Mouse (Mus musculus) embryonic facial prominence, embryonic 14.5 days (tissue): Measurements from ENCODE around the gene Ndufa9. TPM values are rescaled to one million over a fixed set of nuclear protein-coding genes. Genes with fewer than 3 reads are reported as not detected.

ENCODE experiments used
- ATAC-seq: fragments of 200-750 bp; cut with Nextera tagmentation; 2 replicates; pipeline ENCODE4 v1.8.0; 2017; ENCODE audit warnings: low read depth, moderate number of reproducible peaks, moderate TSS enrichment
- DNase-seq: peaks from one replicate; pipeline ENCODE4 v3.0.0-alpha.2; 2015; ENCODE audit warnings: low spot score
- H3K27ac ChIP-seq: fragments of 300-500 bp; sonication (generic); replicated peaks from 2 replicates; pipeline ENCODE4 v1.5.1; 2014; ENCODE audit warnings: low read depth, mild to moderate bottlenecking, low read length, moderate library complexity
- H3K27me3 ChIP-seq: fragments of 300-500 bp; sonication (generic); replicated peaks from 2 replicates; pipeline ENCODE4 v1.6.1; 2014; ENCODE audit warnings: low read length; ENCODE audit not compliant: control insufficient read depth, insufficient read depth
- H3K36me3 ChIP-seq: fragments of 300-500 bp; sonication (generic); 2 replicates; pipeline ENCODE4 v1.6.1; 2014; ENCODE audit warnings: low read length, mixed read lengths; ENCODE audit not compliant: control insufficient read depth, insufficient read depth
- H3K4me1 ChIP-seq: fragments of 300-500 bp; sonication (generic); 2 replicates; pipeline ENCODE4 v1.6.1; 2014; ENCODE audit warnings: antibody characterized with exemption, low read length; ENCODE audit not compliant: control insufficient read depth, insufficient read depth
- H3K4me2 ChIP-seq: fragments of 300-500 bp; sonication (generic); 2 replicates; pipeline ENCODE4 v1.6.1; 2014; ENCODE audit warnings: low read depth, mild to moderate bottlenecking, low read length, moderate library complexity, mixed read lengths
- H3K4me3 ChIP-seq: fragments of 300-500 bp; sonication (generic); 2 replicates; pipeline ENCODE4 v1.5.1; 2014; ENCODE audit warnings: low read depth, mild to moderate bottlenecking, low read length
- H3K9ac ChIP-seq: fragments of 300-500 bp; sonication (generic); 2 replicates; pipeline ENCODE4 v1.6.1; 2014; ENCODE audit warnings: low read depth, mild to moderate bottlenecking, low read length, moderate library complexity, mixed read lengths
- H3K9me3 ChIP-seq: fragments of 300-500 bp; sonication (generic); 2 replicates; pipeline ENCODE4 v1.6.1; 2016; ENCODE audit warnings: low read length; ENCODE audit not compliant: control insufficient read depth
- WGBS: fragments of 180-500 bp; shearing (Covaris S2); extraction: QIAGEN DNeasy Blood & Tissue Kit; methylation state at CpG from one replicate; pipeline ENCODE4 v1.1.7; 2014; 5-methylcytosine and 5-hydroxymethylcytosine counted together
- polyA plus RNA-seq: library from polyadenylated mRNA; unstranded; fragments of >200 nt; fragmentation: Nextera tagmentation; extraction: Ambion mirVana; gene quantifications from 2 replicates; pipeline ENCODE4 v1.2.1, GENCODE M21; 2014

The Ndufa9 gene
- 186 and 187 TPM in 2 replicates for polyA plus RNA-seq

DNA sequence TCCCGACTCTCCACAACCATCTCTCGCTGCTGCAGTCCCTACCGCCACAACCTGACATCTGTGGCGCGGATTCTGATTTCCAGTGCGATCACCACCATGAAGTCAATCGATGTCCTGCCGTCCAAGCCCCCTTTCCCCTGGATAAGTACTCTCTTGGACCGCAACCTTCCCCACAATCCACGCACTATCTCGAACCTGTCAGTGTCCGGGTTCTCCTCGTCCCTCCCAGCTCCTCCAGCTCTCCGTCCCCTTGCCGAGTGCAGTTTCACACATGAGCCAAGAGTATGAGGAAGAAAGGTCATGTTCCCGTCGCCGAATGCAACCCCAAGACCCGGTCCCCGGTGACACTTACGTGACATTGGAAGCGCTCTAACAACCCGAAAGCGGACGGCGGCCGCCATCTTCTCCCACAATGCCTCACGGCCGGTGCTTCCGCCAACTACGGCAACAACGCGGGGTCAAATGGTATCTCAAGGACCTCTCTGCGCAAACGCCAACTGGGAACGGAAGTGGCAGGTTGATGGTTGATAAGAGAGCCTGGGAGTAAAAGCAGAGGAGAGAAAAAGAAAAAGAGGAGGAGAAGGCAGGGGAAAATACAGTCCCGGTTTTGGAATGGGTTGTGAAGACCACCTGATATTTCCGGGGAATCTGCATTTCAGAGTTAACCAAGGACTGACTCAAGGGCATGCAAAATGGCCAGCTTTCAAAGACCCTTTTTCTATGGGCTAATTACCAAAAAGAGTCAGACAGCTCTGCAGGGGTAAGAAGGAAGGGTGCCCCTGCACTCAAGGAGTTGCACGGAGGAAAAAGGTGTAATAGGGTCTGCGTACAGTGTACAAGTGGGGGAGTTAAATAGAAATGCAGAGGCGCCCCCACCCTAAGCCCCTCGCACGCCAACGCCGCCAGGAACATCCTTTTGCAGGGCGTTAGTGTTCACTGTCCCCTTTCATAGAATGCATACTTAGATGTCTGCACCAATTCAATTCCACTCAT, at the start of gene Ndufa9:
TSS of gene Ndufa9 (minus strand) at position 425 of the 993 bp plus-strand sequence.
- no peaks in the 10 kb centered on the region for H3K27me3 ChIP-seq
- no peaks in the 10 kb centered on the region for H3K9me3 ChIP-seq
- peak within 1 kb of the TSS; percentile 85 for H3K9ac ChIP-seq
- H3K4me3 ChIP-seq = peak within 1 kb of the TSS; percentile 84
- 7% methylated on average over 46 of the region's 46 CpGs for WGBS
- peaks cover 4% of the 10 kb centered on the region; the same call in 1 of the 2 replicates for H3K36me3 ChIP-seq
- H3K27ac ChIP-seq = peak within 1 kb of the TSS; percentile 7; the same call in 1 of the 2 replicates
- H3K4me2 ChIP-seq = peak within 1 kb of the TSS; percentile 87
- DNase-seq (peak; percentile 96), ATAC-seq (peak; percentile 90)
- peaks cover 15% of the 10 kb centered on the region for H3K4me1 ChIP-seq

DNA sequence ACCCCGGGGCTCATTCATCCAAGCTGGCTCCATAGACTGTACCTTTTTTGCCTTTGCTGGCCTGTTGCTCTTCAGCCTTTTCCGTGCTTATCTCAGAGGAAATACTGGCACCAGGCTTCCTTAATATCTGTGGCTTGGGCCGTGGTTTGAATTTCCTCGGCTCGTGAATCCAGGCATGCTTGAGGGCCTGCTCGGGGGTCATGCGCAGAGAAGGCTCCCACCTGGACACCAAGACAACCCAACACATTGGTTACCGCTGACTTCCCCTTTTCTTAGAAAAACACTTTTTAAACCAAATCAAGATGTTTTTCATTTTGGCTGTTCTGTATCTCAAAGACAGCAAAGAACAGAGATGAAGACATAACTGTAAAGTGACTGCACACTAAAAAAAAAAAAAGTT, 28.2 kb upstream of the Ndufa9 start:
- WGBS = 77% methylated on average over 8 of the region's 8 CpGs
- Histone ChIP-seq H3K9me3 (no peaks in the 10 kb centered on the region), H3K4me3 (no peak overlapping the region), H3K27ac (no peak overlapping the region), H3K4me2 (no peak overlapping the region), H3K9ac (no peak overlapping the region), H3K27me3 (no peaks in the 10 kb centered on the region), H3K36me3 (no peaks in the 10 kb centered on the region), H3K4me1 (no peaks in the 10 kb centered on the region)
- DNase-seq (no peak), ATAC-seq (no peak)

GRCm38 (mm10) chr6:126852881-126853280, 3.9 kb upstream of the Ndufa9 start, which contains the start of gene Akap3:
TSS of gene Akap3 (plus strand) at chr6:126853098.
- Histone ChIP-seq H3K9me3 (no peaks in the 10 kb centered on the region), H3K27me3 (no peaks in the 10 kb centered on the region), H3K4me3 (no peak within 1 kb of the TSS), H3K27ac (no peak within 1 kb of the TSS), H3K4me1 (peaks cover 8% of the 10 kb centered on the region), H3K36me3 (no peaks in the 10 kb centered on the region), H3K9ac (no peak within 1 kb of the TSS), H3K4me2 (no peak within 1 kb of the TSS)
- DNase-seq (no peak), ATAC-seq (no peak)

- no peak overlapping the region for H3K9ac ChIP-seq
- no peak overlapping the region for H3K4me2 ChIP-seq
- no peaks in the 10 kb centered on the region for H3K27me3 ChIP-seq
- no peak overlapping the region for H3K27ac ChIP-seq
- no peaks in the 10 kb centered on the region for H3K9me3 ChIP-seq
- no peak for DNase-seq
- peaks cover 96% of the 10 kb centered on the region for H3K36me3 ChIP-seq
- WGBS = 80% methylated on average over 8 of the region's 8 CpGs
- H3K4me3 ChIP-seq = no peak overlapping the region
- no peaks in the 10 kb centered on the region for H3K4me1 ChIP-seq
- ATAC-seq = no peak
Observed at GRCm38 (mm10) chr6:126836628-126837027, 12.3 kb downstream of the Ndufa9 start.

- no peaks in the 10 kb centered on the region for H3K27me3 ChIP-seq
- H3K36me3 ChIP-seq = peaks cover 86% of the 10 kb centered on the region
- H3K9ac ChIP-seq = no peak overlapping the region
- 86% methylated on average over 3 of the region's 3 CpGs for WGBS
- H3K4me1 ChIP-seq = no peaks in the 10 kb centered on the region
- no peak overlapping the region for H3K4me3 ChIP-seq
- no peaks in the 10 kb centered on the region for H3K9me3 ChIP-seq
- H3K27ac ChIP-seq = no peak overlapping the region
- no peak overlapping the region for H3K4me2 ChIP-seq
- no peak for ATAC-seq
- no peak for DNase-seq
Observed at GRCm38 (mm10) chr6:126823087-126823486, 25.8 kb downstream of the Ndufa9 start.

DNA sequence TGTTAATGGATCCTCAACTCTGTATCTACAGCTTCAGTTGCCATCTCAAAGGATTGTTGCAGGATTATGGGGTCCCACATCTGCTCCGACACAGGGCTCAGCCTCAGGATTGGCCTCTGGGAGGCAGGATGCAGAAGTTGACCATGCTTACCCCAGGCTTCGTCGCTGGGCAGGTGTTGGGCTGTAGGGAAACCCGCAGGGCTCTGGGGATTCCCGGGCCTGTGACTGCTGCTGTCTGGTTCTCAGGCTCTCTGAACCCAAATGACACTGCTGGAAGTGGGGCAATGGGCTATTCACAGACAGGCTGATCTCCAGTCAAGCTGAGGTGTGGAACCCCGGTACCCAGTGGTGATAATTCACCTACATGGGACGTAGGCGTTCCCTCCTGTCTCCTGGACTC, 32.6 kb downstream of the Ndufa9 start:
- DNase-seq (no peak), ATAC-seq (no peak)
- H3K4me3 ChIP-seq = no peak overlapping the region
- H3K4me1 ChIP-seq = no peaks in the 10 kb centered on the region
- H3K9ac ChIP-seq = no peak overlapping the region
- H3K27ac ChIP-seq = no peak overlapping the region
- 92% methylated on average over 8 of the region's 8 CpGs for WGBS
- peaks cover 20% of the 10 kb centered on the region for H3K36me3 ChIP-seq
- H3K4me2 ChIP-seq = no peak overlapping the region
- no peaks in the 10 kb centered on the region for H3K27me3 ChIP-seq
- H3K9me3 ChIP-seq = no peaks in the 10 kb centered on the region

DNA sequence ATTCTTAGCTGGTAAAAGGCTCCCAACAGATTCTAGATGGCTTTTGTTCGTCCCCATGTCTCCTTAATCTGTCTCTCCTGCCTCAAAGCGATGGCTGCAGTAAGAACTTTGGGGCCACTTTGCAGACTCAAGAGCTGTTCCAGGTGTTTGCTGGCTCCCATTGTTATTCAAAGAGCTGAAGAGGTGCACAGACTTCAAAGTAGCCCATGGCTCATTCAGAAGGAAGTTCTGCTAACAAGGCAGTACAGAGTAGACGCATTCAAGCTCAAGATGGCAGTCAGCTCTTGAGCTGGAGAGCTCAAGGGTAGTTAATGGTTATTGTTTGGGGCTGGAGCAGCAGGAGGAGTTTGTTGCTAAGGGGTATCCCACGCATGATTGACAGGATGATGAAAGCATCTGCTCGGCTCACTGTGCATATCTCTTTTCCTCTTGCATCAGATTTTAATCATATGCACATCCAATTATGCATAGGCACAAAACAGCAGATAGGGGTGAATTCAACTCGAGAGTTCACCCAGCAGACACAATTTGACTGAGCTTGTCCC, 33.7 kb downstream of the Ndufa9 start:
- no peak overlapping the region for H3K4me3 ChIP-seq
- no peak for DNase-seq
- no peaks in the 10 kb centered on the region for H3K27me3 ChIP-seq
- 66% methylated on average over 6 of the region's 6 CpGs for WGBS
- H3K9ac ChIP-seq = no peak overlapping the region
- no peak overlapping the region for H3K27ac ChIP-seq
- H3K36me3 ChIP-seq = peaks cover 9% of the 10 kb centered on the region
- ATAC-seq = no peak
- H3K4me2 ChIP-seq = no peak overlapping the region
- no peaks in the 10 kb centered on the region for H3K4me1 ChIP-seq
- no peaks in the 10 kb centered on the region for H3K9me3 ChIP-seq

DNA sequence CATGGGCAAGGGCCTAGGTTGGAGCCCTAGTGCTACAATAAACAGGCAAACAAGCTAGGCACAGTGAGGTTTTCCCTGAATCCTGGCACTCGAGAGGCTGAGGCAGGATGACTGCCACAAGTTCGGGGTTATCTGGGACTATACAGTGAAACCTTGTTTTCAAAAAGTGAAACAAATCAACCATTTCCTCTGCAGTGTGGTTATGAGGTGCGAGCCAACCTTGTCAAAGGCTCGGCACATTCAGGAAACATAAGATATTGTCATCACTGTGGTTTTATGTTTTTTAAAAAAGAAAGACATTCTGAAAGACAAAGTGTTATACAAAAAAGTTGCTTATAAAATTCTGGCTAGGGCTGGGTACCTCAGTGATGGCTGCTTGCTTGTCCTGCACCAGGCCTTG, 37.5 kb downstream of the Ndufa9 start:
- DNase-seq (no peak), ATAC-seq (no peak)
- WGBS = 81% methylated on average over 4 of the region's 4 CpGs
- H3K36me3 ChIP-seq = no peaks in the 10 kb centered on the region
- H3K4me1 ChIP-seq = no peaks in the 10 kb centered on the region
- H3K9me3 ChIP-seq = no peaks in the 10 kb centered on the region
- no peak overlapping the region for H3K4me3 ChIP-seq
- H3K27me3 ChIP-seq = no peaks in the 10 kb centered on the region
- H3K9ac ChIP-seq = no peak overlapping the region
- no peak overlapping the region for H3K27ac ChIP-seq
- no peak overlapping the region for H3K4me2 ChIP-seq
